9 mouse cellular contexts compared by ENCODE assay signal in genomic region chr2:30636266-30636671, GRCm38 (mm10). TPM values are rescaled to one million over a fixed set of nuclear protein-coding genes. Genes with fewer than 3 reads are reported as not detected.
DNase-seq lines count a peak whose midpoint lies in the region; ATAC-seq lines count a peak whose summit lies in the region.
"Had no signal": no experiment of that assay in that cellular context is flagged by ENCODE, and none has a peak within 500 bp of the region (broad histone marks: within the 10 kb centered on the region; RNA-seq: fewer than 3 reads in every experiment).

No protein-coding gene starts in this region.

- H3K4me3 ChIP-seq in midbrain, embryonic 10.5 days = no peak overlapping the region
- no peak overlapping the region for H3K4me3 ChIP-seq in midbrain, embryonic 14.5 days (replicated peaks; ENCODE audit: low read depth, low read length)
- no peak overlapping the region for H3K4me3 ChIP-seq in heart, embryonic 10.5 days
- H3K4me3 ChIP-seq: neural tube, embryonic 12.5 days had no signal

- peaks cover 54% of the 10 kb centered on the region for H3K4me1 ChIP-seq in midbrain, embryonic 10.5 days
- H3K4me1 ChIP-seq in midbrain, embryonic 14.5 days (ENCODE audit: control insufficient read depth, insufficient read depth, low read length) = peaks cover 9% of the 10 kb centered on the region
- H3K4me1 ChIP-seq in heart, embryonic 10.5 days = peaks cover 51% of the 10 kb centered on the region

- ATAC-seq in midbrain, embryonic 14.5 days (ENCODE audit: low FRiP score, low TSS enrichment) = no peak

- no peaks in the 10 kb centered on the region for H3K36me3 ChIP-seq in midbrain, embryonic 10.5 days
- no peaks in the 10 kb centered on the region for H3K36me3 ChIP-seq in midbrain, embryonic 14.5 days (ENCODE audit: control insufficient read depth, insufficient read depth, low read length)
- H3K36me3 ChIP-seq in heart, embryonic 10.5 days = no peaks in the 10 kb centered on the region
- H3K36me3 ChIP-seq: neural tube, embryonic 12.5 days had no signal

- 81% methylated on average over 5 of the region's 5 CpGs for whole genome bisulfite sequencing in midbrain, embryonic 10.5 days
- 87% methylated on average over 5 of the region's 5 CpGs for WGBS in midbrain, embryonic 14.5 days
- 65% methylated on average over 5 of the region's 5 CpGs for WGBS in heart, embryonic 10.5 days

- no peak for DNase-seq in midbrain, embryonic 10.5 days (ENCODE audit: low spot score)
- no peak for DNase-seq in midbrain, embryonic 14.5 days
- no peak for DNase-seq in heart, embryonic 10.5 days (ENCODE audit: low spot score)
- DNase-seq in kidney, postnatal 10 days = peak; percentile 80
- peak; percentile 40 to 51 for DNase-seq in thymus, postnatal 10 days (ENCODE audit: low spot score in 2 of 2)
- DNase-seq in urinary bladder, postnatal 10 days (ENCODE audit: low spot score) = no peak
- DNase-seq in layer of hippocampus, postnatal 10 days (ENCODE audit: low spot score in 2 of 2) = no peak
- no peak for DNase-seq in ovary, postnatal 14 days (ENCODE audit: low spot score)

- no peak overlapping the region for H3K9ac ChIP-seq in midbrain, embryonic 14.5 days (replicated peaks; ENCODE audit: low read length)
- H3K9ac ChIP-seq: neural tube, embryonic 12.5 days had no signal

- peak overlapping the region; percentile 70 for H3K27ac ChIP-seq in midbrain, embryonic 10.5 days (replicated peaks)
- H3K27ac ChIP-seq in midbrain, embryonic 14.5 days (replicated peaks; ENCODE audit: low read depth, low read length) = no peak overlapping the region; the same call in 1 of the 2 replicates
- H3K27ac ChIP-seq in heart, embryonic 10.5 days = peak overlapping the region; percentile 82
- H3K27ac ChIP-seq: neural tube, embryonic 12.5 days had no signal

- no peak overlapping the region for H3K4me2 ChIP-seq in midbrain, embryonic 14.5 days (ENCODE audit: low read length)
- H3K4me2 ChIP-seq: neural tube, embryonic 12.5 days had no signal

- H3K9me3 ChIP-seq in midbrain, embryonic 10.5 days (replicated peaks) = no peaks in the 10 kb centered on the region
- H3K9me3 ChIP-seq in midbrain, embryonic 14.5 days (ENCODE audit: control insufficient read depth, low read length) = no peaks in the 10 kb centered on the region
- no peaks in the 10 kb centered on the region for H3K9me3 ChIP-seq in heart, embryonic 10.5 days
- H3K9me3 ChIP-seq: neural tube, embryonic 12.5 days had no signal

- H3K27me3 ChIP-seq in midbrain, embryonic 10.5 days (ENCODE audit: low read depth, poor library complexity, severe bottlenecking) = no peaks in the 10 kb centered on the region
- no peaks in the 10 kb centered on the region for H3K27me3 ChIP-seq in midbrain, embryonic 14.5 days (ENCODE audit: control insufficient read depth, insufficient read depth, low read length)
- no peaks in the 10 kb centered on the region for H3K27me3 ChIP-seq in heart, embryonic 10.5 days (ENCODE audit: insufficient read depth, poor library complexity, severe bottlenecking)
- H3K27me3 ChIP-seq: neural tube, embryonic 12.5 days had no signal

RNA-seq across cellular contexts. Expression of gene Cstad, which starts 41.4 kb away (rescaled TPM):
- polyA plus RNA-seq in midbrain, embryonic 10.5 days (2016; fragmentation: Nextera tagmentation; extraction: Ambion mirVana) = 0.20 and 0.34 TPM in 2 replicates
- polyA plus RNA-seq in midbrain, embryonic 14.5 days (2014; fragmentation: Nextera tagmentation; extraction: Ambion mirVana) = 0.46 and 1.2 TPM in 2 replicates
- 1.2 and 1.4 TPM in 2 replicates for polyA plus RNA-seq in heart, embryonic 10.5 days (2016; fragmentation: Nextera tagmentation; extraction: Ambion mirVana)
- 1 to 10 TPM; 4.0 to 6.5 TPM for total RNA-seq in layer of hippocampus, postnatal 10 days (2021)

Comparison
In these comparisons a context has a peak if more than half of its experiments do, and no peak if none do; other contexts are left out.
1. DNase-seq: peak in kidney, postnatal 10 days (single experiment) and thymus, postnatal 10 days (2 of 2); none in midbrain, embryonic 10.5 days (single experiment), midbrain, embryonic 14.5 days (single experiment), heart, embryonic 10.5 days (single experiment), urinary bladder, postnatal 10 days (single experiment), layer of hippocampus, postnatal 10 days (0 of 2) and ovary, postnatal 14 days (single experiment).